Mouse (Mus musculus) embryonic facial prominence, embryonic 10.5 days (tissue): ENCODE results near the gene Gatad1. TPM values are rescaled to one million over a fixed set of nuclear protein-coding genes. Genes with fewer than 3 reads are reported as not detected.
"Not testable (repeated sequence)": the region's sequence is repeated elsewhere in the genome, so short reads cannot be mapped to it uniquely, and the experiment has no call there.

Experiments
- DNase-seq: peaks from one replicate; pipeline ENCODE4 v3.0.0-alpha.2; 2017; ENCODE audit warnings: low spot score
- H3K27ac ChIP-seq: fragments of 300-500 bp; sonication (generic); replicated peaks from 2 replicates; pipeline ENCODE4 v1.5.1; 2016; ENCODE audit warnings: mild to moderate bottlenecking
- H3K27me3 ChIP-seq: fragments of 300-500 bp; sonication (generic); replicated peaks from 2 replicates; pipeline ENCODE4 v1.6.1; 2016; ENCODE audit warnings: low read depth, mild to moderate bottlenecking; ENCODE audit not compliant: poor library complexity, severe bottlenecking
- H3K36me3 ChIP-seq: fragments of 300-500 bp; sonication (generic); replicated peaks from 2 replicates; pipeline ENCODE4 v1.6.1; 2016; ENCODE audit warnings: mild to moderate bottlenecking, moderate library complexity
- H3K4me1 ChIP-seq: fragments of 300-500 bp; sonication (generic); 2 replicates; pipeline ENCODE4 v1.6.1; 2016
- H3K4me3 ChIP-seq: fragments of 300-500 bp; sonication (generic); 2 replicates; pipeline ENCODE4 v1.5.1; 2016; ENCODE audit warnings: mild to moderate bottlenecking, moderate library complexity
- H3K9me3 ChIP-seq: fragments of 300-500 bp; sonication (generic); 2 replicates; pipeline ENCODE4 v1.6.1; 2016; ENCODE audit warnings: mild to moderate bottlenecking
- WGBS: fragments of 180-500 bp; shearing (Covaris S2); methylation state at CpG from one replicate; pipeline ENCODE4 v1.1.7; 2016; 5-methylcytosine and 5-hydroxymethylcytosine counted together
- polyA plus RNA-seq: library from polyadenylated mRNA; unstranded; fragments of >200 nt; fragmentation: Nextera tagmentation; extraction: Ambion mirVana; gene quantifications from 2 replicates; pipeline ENCODE4 v1.2.1, GENCODE M21; 2016

Gatad1 gene
- polyA plus RNA-seq, 1 experiment from 2014 or later = 70.3 TPM

GRCm38 (mm10) chr5:3631512-3632271, 25.3 kb downstream of the Gatad1 start:
- Histone ChIP-seq H3K27ac (no peak overlapping the region), H3K9me3 (no peaks in the 10 kb centered on the region), H3K4me3 (no peak overlapping the region), H3K27me3 (no peaks in the 10 kb centered on the region), H3K4me1 (no peaks in the 10 kb centered on the region), H3K36me3 (peaks cover 51% of the 10 kb centered on the region)
- no peak for DNase-seq
- WGBS = 76% methylated on average over 16 of the region's 16 CpGs

GRCm38 (mm10) chr5:3630055-3630454, 26.9 kb downstream of the Gatad1 start:
- WGBS = 87% methylated on average over 5 of the region's 5 CpGs
- H3K4me1 ChIP-seq = no peaks in the 10 kb centered on the region

GRCm38 (mm10) chr5:3620486-3620885, 36.5 kb downstream of the Gatad1 start:
- DNase-seq = no peak
- H3K9me3 ChIP-seq = no peaks in the 10 kb centered on the region
- 82% methylated on average over 7 of the region's 7 CpGs for WGBS
- H3K27me3 ChIP-seq = no peaks in the 10 kb centered on the region
- H3K27ac ChIP-seq = no peak overlapping the region
- H3K4me1 ChIP-seq = no peaks in the 10 kb centered on the region
- peaks cover 55% of the 10 kb centered on the region for H3K36me3 ChIP-seq
- H3K4me3 ChIP-seq = no peak overlapping the region

More at GRCm38 (mm10) chr5:3630055-3630454, 26.9 kb downstream of the Gatad1 start:
- Histone ChIP-seq H3K27ac (no peak overlapping the region), H3K9me3 (no peaks in the 10 kb centered on the region), H3K4me3 (no peak overlapping the region), H3K36me3 (peaks cover 45% of the 10 kb centered on the region), H3K27me3 (no peaks in the 10 kb centered on the region)
- no peak for DNase-seq

GRCm38 (mm10) chr5:3611835-3612234, 45.1 kb downstream of the Gatad1 start:
- 88% methylated on average over 2 of the region's 2 CpGs for WGBS
- not testable (repeated sequence) for H3K9me3 ChIP-seq, H3K4me1 ChIP-seq, H3K27me3 ChIP-seq, H3K4me3 ChIP-seq, H3K27ac ChIP-seq, DNase-seq
- peaks cover 64% of the 10 kb centered on the region for H3K36me3 ChIP-seq

GRCm38 (mm10) chr5:3609241-3609640, 47.7 kb downstream of the Gatad1 start:
- DNase-seq = no peak
- 92% methylated on average over 7 of the region's 7 CpGs for WGBS
- H3K27ac ChIP-seq = no peak overlapping the region
- no peaks in the 10 kb centered on the region for H3K27me3 ChIP-seq
- H3K4me3 ChIP-seq = no peak overlapping the region
- no peaks in the 10 kb centered on the region for H3K9me3 ChIP-seq
- H3K4me1 ChIP-seq = no peaks in the 10 kb centered on the region
- peaks cover 68% of the 10 kb centered on the region for H3K36me3 ChIP-seq

GRCm38 (mm10) chr5:3607114-3607513, 49.9 kb downstream of the Gatad1 start:
- Histone ChIP-seq H3K36me3 (peaks cover 62% of the 10 kb centered on the region), H3K9me3 (no peaks in the 10 kb centered on the region), H3K4me3 (no peak overlapping the region), H3K27me3 (no peaks in the 10 kb centered on the region), H3K27ac (no peak overlapping the region), H3K4me1 (no peaks in the 10 kb centered on the region)
- WGBS = 94% methylated on average over 9 of the region's 9 CpGs
- DNase-seq = no peak

GRCm38 (mm10) chr5:3600790-3601189, 56.2 kb downstream of the Gatad1 start:
- Histone ChIP-seq H3K9me3 (no peaks in the 10 kb centered on the region), H3K4me3 (no peak overlapping the region), H3K4me1 (peaks cover 6% of the 10 kb centered on the region), H3K27ac (no peak overlapping the region), H3K36me3 (peaks cover 15% of the 10 kb centered on the region), H3K27me3 (no peaks in the 10 kb centered on the region)
- WGBS = 92% methylated on average over 3 of the region's 3 CpGs
- DNase-seq = no peak

GRCm38 (mm10) chr5:3600298-3600697, 56.7 kb downstream of the Gatad1 start:
- no peaks in the 10 kb centered on the region for H3K27me3 ChIP-seq
- peaks cover 8% of the 10 kb centered on the region for H3K4me1 ChIP-seq
- no peaks in the 10 kb centered on the region for H3K9me3 ChIP-seq
- H3K27ac ChIP-seq = no peak overlapping the region
- H3K4me3 ChIP-seq = no peak overlapping the region
- DNase-seq = no peak
- 81% methylated on average over 1 of the region's 1 CpGs for WGBS
- H3K36me3 ChIP-seq = peaks cover 10% of the 10 kb centered on the region

- Histone ChIP-seq H3K27me3 (no peaks in the 10 kb centered on the region), H3K36me3 (0 out of 2 replicates have a peak, but pooled peaks cover 3% of the 10 kb centered on the region), H3K4me1 (peaks cover 18% of the 10 kb centered on the region), H3K27ac (no peak overlapping the region), H3K4me3 (no peak overlapping the region), H3K9me3 (no peaks in the 10 kb centered on the region)
- no peak for DNase-seq
- 88% methylated on average over 5 of the region's 5 CpGs for WGBS
Observed at GRCm38 (mm10) chr5:3598766-3599165, 58.2 kb downstream of the Gatad1 start.

GRCm38 (mm10) chr5:3597171-3597570, 59.8 kb downstream of the Gatad1 start:
- no peak for DNase-seq
- Histone ChIP-seq H3K4me1 (peaks cover 18% of the 10 kb centered on the region), H3K9me3 (no peaks in the 10 kb centered on the region), H3K36me3 (peaks cover 6% of the 10 kb centered on the region), H3K4me3 (peak overlapping the region; percentile 93), H3K27me3 (no peaks in the 10 kb centered on the region), H3K27ac (no peak overlapping the region)

GRCm38 (mm10) chr5:3596399-3596766, 60.6 kb downstream of the Gatad1 start, which contains the start of gene Rbm48:
TSS of gene Rbm48 (minus strand) at chr5:3596585.
- Histone ChIP-seq H3K27ac (peak within 1 kb of the TSS; percentile 84), H3K36me3 (peaks cover 14% of the 10 kb centered on the region), H3K4me1 (peaks cover 18% of the 10 kb centered on the region), H3K9me3 (no peaks in the 10 kb centered on the region), H3K4me3 (peak within 1 kb of the TSS; percentile 93), H3K27me3 (no peaks in the 10 kb centered on the region)
- peak; percentile 84 for DNase-seq
- WGBS = under 1% methylated on average over 31 of the region's 31 CpGs

GRCm38 (mm10) chr5:3595693-3596398, 61.1 kb downstream of the Gatad1 start, which contains the start of gene Pex1:
TSS of gene Pex1 (plus strand) at chr5:3596066.
- H3K36me3 ChIP-seq = peaks cover 19% of the 10 kb centered on the region
- peak; percentile 97 for DNase-seq
- H3K4me3 ChIP-seq = peak within 1 kb of the TSS; percentile 93
- no peaks in the 10 kb centered on the region for H3K27me3 ChIP-seq
- no peaks in the 10 kb centered on the region for H3K9me3 ChIP-seq
- peaks cover 18% of the 10 kb centered on the region for H3K4me1 ChIP-seq
- under 1% methylated on average over 50 of the region's 50 CpGs for WGBS
- peak within 1 kb of the TSS; percentile 84 for H3K27ac ChIP-seq
